Comparison of ENCODE assay signal across 26 mouse cellular contexts in genomic region chr15:12330389-12330788, GRCm38 (mm10). TPM values are rescaled to one million over a fixed set of nuclear protein-coding genes. Genes with fewer than 3 reads are reported as not detected.
DNase-seq lines count a peak whose midpoint lies in the region; ATAC-seq and TF ChIP-seq lines count a peak whose summit lies in the region.
"Had no signal": no experiment of that assay in that cellular context is flagged by ENCODE, and none has a peak within 500 bp of the region (broad histone marks: within the 10 kb centered on the region; RNA-seq: fewer than 3 reads in every experiment).

No protein-coding gene starts in this region.

- no peak overlapping the region for H3K9ac ChIP-seq in heart, postnatal 0 days (replicated peaks; ENCODE audit: low read depth, low read length)
- H3K9ac ChIP-seq in embryonic facial prominence, embryonic 13.5 days, result no peak overlapping the region
- H3K9ac ChIP-seq: limb, embryonic 12.5 days; midbrain, embryonic 12.5 days had no signal

- TF ChIP-seq CTCF in heart, postnatal 0 days (IDR thresholded peaks at IDR 0.05; ENCODE audit: low read depth), result no peak

- H3K27me3 ChIP-seq in heart, postnatal 0 days (ENCODE audit: control insufficient read depth, insufficient read depth, low read length), result no peaks in the 10 kb centered on the region
- no peaks in the 10 kb centered on the region for H3K27me3 ChIP-seq in heart, embryonic 10.5 days (ENCODE audit: insufficient read depth, poor library complexity, severe bottlenecking)
- no peaks in the 10 kb centered on the region for H3K27me3 ChIP-seq in embryonic facial prominence, embryonic 13.5 days
- H3K27me3 ChIP-seq: limb, embryonic 12.5 days; midbrain, embryonic 12.5 days had no signal

- peaks cover 6% of the 10 kb centered on the region; the same call in 1 of the 2 replicates for H3K36me3 ChIP-seq in heart, postnatal 0 days (replicated peaks; ENCODE audit: control insufficient read depth, insufficient read depth, low read length)
- H3K36me3 ChIP-seq in heart, embryonic 10.5 days, result peaks cover 6% of the 10 kb centered on the region; the same call in 1 of the 2 replicates
- peaks cover 5% of the 10 kb centered on the region; the same call in 1 of the 2 replicates for H3K36me3 ChIP-seq in embryonic facial prominence, embryonic 13.5 days

- no peak overlapping the region for H3K4me3 ChIP-seq in heart, postnatal 0 days (ENCODE audit: low read depth, low read length)
- H3K4me3 ChIP-seq in heart, embryonic 10.5 days, result no peak overlapping the region
- no peak overlapping the region for H3K4me3 ChIP-seq in brown adipose tissue, adult 24 weeks (ENCODE audit: insufficient read depth, low read depth, low read length)
- H3K4me3 ChIP-seq in embryonic facial prominence, embryonic 13.5 days, result no peak overlapping the region
- H3K4me3 ChIP-seq: limb, embryonic 12.5 days; midbrain, embryonic 12.5 days had no signal

- WGBS in heart, postnatal 0 days, result 71% methylated on average over 3 of the region's 3 CpGs
- WGBS in heart, embryonic 10.5 days, result 83% methylated on average over 3 of the region's 3 CpGs
- WGBS in embryonic facial prominence, embryonic 13.5 days, result 93% methylated on average over 3 of the region's 3 CpGs

- H3K4me1 ChIP-seq in heart, postnatal 0 days (ENCODE audit: control insufficient read depth, insufficient read depth), result peaks cover 31% of the 10 kb centered on the region; the same call in 1 of the 2 replicates
- H3K4me1 ChIP-seq in heart, embryonic 10.5 days, result peaks cover 27% of the 10 kb centered on the region
- H3K4me1 ChIP-seq in brown adipose tissue, adult 24 weeks (ENCODE audit: control insufficient read depth, insufficient read depth, insufficient read length, low read length), result peaks cover 21% of the 10 kb centered on the region
- H3K4me1 ChIP-seq in embryonic facial prominence, embryonic 13.5 days, result peaks cover 25% of the 10 kb centered on the region

- intact Hi-C loops in heart, postnatal 10 days (cut with DNase I), result no loop called here

- no peaks in the 10 kb centered on the region for H3K9me3 ChIP-seq in heart, postnatal 0 days (replicated peaks; ENCODE audit: control insufficient read depth, low read length)
- H3K9me3 ChIP-seq in heart, embryonic 10.5 days, result no peaks in the 10 kb centered on the region
- H3K9me3 ChIP-seq in embryonic facial prominence, embryonic 13.5 days, result no peaks in the 10 kb centered on the region
- H3K9me3 ChIP-seq: limb, embryonic 12.5 days; midbrain, embryonic 12.5 days had no signal

- DNase-seq in heart, adult 11 months, result peak; percentile 51
- DNase-seq in heart, postnatal 10 days, result no peak
- DNase-seq in heart, postnatal 0 days (ENCODE audit: low spot score), result no peak
- no peak for DNase-seq in heart, embryonic 10.5 days (ENCODE audit: low spot score)
- no peak for DNase-seq in urinary bladder, adult 18-20 months (ENCODE audit: low spot score in 2 of 2)
- no peak for DNase-seq in cerebellum, adult 8-10 months
- DNase-seq: adrenal gland, postnatal 10 days; cerebellum, adult 2 months; cerebellum, postnatal 36 days; embryo, embryonic 11 days; gastrocnemius, postnatal 10 days; layer of hippocampus, postnatal 36 days; lung, adult 18-20 months; lung, postnatal 10 days; spleen, adult 18-20 months; thymus, postnatal 14 days had no signal

- H3K4me2 ChIP-seq in heart, postnatal 0 days (ENCODE audit: low read depth, low read length), result no peak overlapping the region
- no peak overlapping the region for H3K4me2 ChIP-seq in embryonic facial prominence, embryonic 13.5 days
- H3K4me2 ChIP-seq: limb, embryonic 12.5 days; midbrain, embryonic 12.5 days had no signal

- no peak for TF ChIP-seq EP300 in heart, postnatal 0 days (IDR thresholded peaks at IDR 0.05; ENCODE audit: low read depth)

- H3K27ac ChIP-seq in heart, postnatal 0 days (ENCODE audit: low read depth), result peak overlapping the region; percentile 16
- no peak overlapping the region for H3K27ac ChIP-seq in heart, embryonic 10.5 days
- H3K27ac ChIP-seq in brown adipose tissue, adult 24 weeks (replicated peaks; ENCODE audit: low read depth, low read length), result peak overlapping the region; percentile 26
- H3K27ac ChIP-seq in embryonic facial prominence, embryonic 13.5 days, result peak overlapping the region; percentile 33; the same call in 1 of the 2 replicates
- H3K27ac ChIP-seq: hindbrain, postnatal 0 days; midbrain, embryonic 12.5 days had no signal

- peak; percentile 58; the same call in 1 of the 2 replicates for ATAC-seq in heart, postnatal 0 days (ENCODE audit: insufficient read depth, low read depth)
- ATAC-seq in embryonic facial prominence, embryonic 13.5 days (ENCODE audit: insufficient number of reproducible peaks, insufficient read depth, low FRiP score, low TSS enrichment, low read depth), result no peak
- ATAC-seq: hindbrain, postnatal 0 days had no signal

RNA-seq across cellular contexts. Expression of gene 1810049J17Rik, which starts 8.7 kb away (rescaled TPM):
- total RNA-seq in heart, postnatal 10 days (2021), result under 1 TPM in 1 of 2 experiments, not detected in 1; 0.65 TPM
- not detected in 2 replicates for total RNA-seq in heart, postnatal 0 days (2014; rRNA removed; ENCODE audit: low replicate concordance)
- 0.44 and 1.1 TPM in 2 replicates for polyA plus RNA-seq in heart, postnatal 0 days (2015; fragmentation: Nextera tagmentation; extraction: Ambion mirVana)
- not detected in 2 replicates for polyA plus RNA-seq in heart, embryonic 10.5 days (2016; fragmentation: Nextera tagmentation; extraction: Ambion mirVana)
- polyA plus RNA-seq in brown adipose tissue, adult 24 weeks (2012; ENCODE audit: insufficient read depth, insufficient read length, missing spikeins), result 3.1 TPM in 1 of 2 replicates, not detected in the other
- not detected in 2 replicates for polyA plus RNA-seq in embryonic facial prominence, embryonic 13.5 days (2015; fragmentation: Nextera tagmentation; extraction: Ambion mirVana)
- total RNA-seq: gastrocnemius, postnatal 10 days; hindbrain, postnatal 0 days; megakaryocyte, adult 5-6 weeks; neutrophil, adult 5-6 weeks had no signal
- polyA plus RNA-seq: cerebellum, adult 2 months; forebrain, embryonic 11.5 days; frontal cortex, adult 2 months; hindbrain, embryonic 11.5 days had no signal

RNA-seq across cellular contexts. Expression of gene Golph3, which starts 9.1 kb away (rescaled TPM):
- 10 to 100 TPM; 87.3 to 98.4 TPM for total RNA-seq in heart, postnatal 10 days (2021)
- total RNA-seq in heart, postnatal 0 days (2014; rRNA removed; ENCODE audit: low replicate concordance), result 135 and 215 TPM in 2 replicates
- polyA plus RNA-seq in heart, postnatal 0 days (2015; fragmentation: Nextera tagmentation; extraction: Ambion mirVana), result 51.1 and 55.3 TPM in 2 replicates
- 64.5 and 73.9 TPM in 2 replicates for polyA plus RNA-seq in heart, embryonic 10.5 days (2016; fragmentation: Nextera tagmentation; extraction: Ambion mirVana)
- 81.3 and 89.4 TPM in 2 replicates for polyA plus RNA-seq in brown adipose tissue, adult 24 weeks (2012; ENCODE audit: insufficient read depth, insufficient read length, missing spikeins)
- 89.9 and 98.2 TPM in 2 replicates for polyA plus RNA-seq in embryonic facial prominence, embryonic 13.5 days (2015; fragmentation: Nextera tagmentation; extraction: Ambion mirVana)
